Mouse (Mus musculus) kidney, embryonic 15.5 days (tissue): Measurements from ENCODE around the gene Sec14l1. TPM values are rescaled to one million over a fixed set of nuclear protein-coding genes. Genes with fewer than 3 reads are reported as not detected.

ENCODE experiments used
- ATAC-seq: fragments of 200-750 bp; cut with Nextera tagmentation; replicated peaks from 2 replicates; pipeline ENCODE4 v1.8.0; 2017; ENCODE audit warnings: moderate TSS enrichment; ENCODE audit not compliant: low FRiP score
- H3K27ac ChIP-seq: fragments of 300-500 bp; sonication (generic); 2 replicates; pipeline ENCODE4 v1.5.1; 2015; ENCODE audit warnings: mild to moderate bottlenecking, inconsistent platforms
- H3K27me3 ChIP-seq: fragments of 300-500 bp; sonication (generic); 2 replicates; pipeline ENCODE4 v1.6.1; 2015; ENCODE audit warnings: inconsistent platforms
- H3K36me3 ChIP-seq: fragments of 300-500 bp; sonication (generic); 2 replicates; pipeline ENCODE4 v1.6.1; 2015; ENCODE audit warnings: inconsistent platforms
- H3K4me1 ChIP-seq: fragments of 300-500 bp; sonication (generic); 2 replicates; pipeline ENCODE4 v1.6.1; 2015; ENCODE audit warnings: inconsistent platforms
- H3K4me2 ChIP-seq: fragments of 300-500 bp; sonication (generic); 2 replicates; pipeline ENCODE4 v1.6.1; 2015; ENCODE audit warnings: moderate library complexity, mild to moderate bottlenecking, inconsistent platforms
- H3K4me3 ChIP-seq: fragments of 300-500 bp; sonication (generic); replicated peaks from 2 replicates; pipeline ENCODE4 v1.5.1; 2015; ENCODE audit warnings: mild to moderate bottlenecking, inconsistent platforms
- H3K9ac ChIP-seq: fragments of 300-500 bp; sonication (generic); 2 replicates; pipeline ENCODE4 v1.6.1; 2015; ENCODE audit warnings: mild to moderate bottlenecking, inconsistent platforms
- H3K9me3 ChIP-seq: fragments of 300-500 bp; sonication (generic); replicated peaks from 2 replicates; pipeline ENCODE4 v1.6.1; 2016; ENCODE audit warnings: inconsistent platforms
- WGBS: fragments of 180-500 bp; shearing (Covaris S2); methylation state at CpG from one replicate; pipeline ENCODE4 v1.1.7; 2015; ENCODE audit warnings: mixed read lengths; 5-methylcytosine and 5-hydroxymethylcytosine counted together
- polyA plus RNA-seq: library from polyadenylated mRNA; unstranded; fragments of >200 nt; fragmentation: Nextera tagmentation; extraction: Ambion mirVana; gene quantifications from 2 replicates; pipeline ENCODE4 v1.2.1, GENCODE M21; 2015

Sec14l1 gene
- polyA plus RNA-seq, 1 experiment from 2014 or later, result 69.0 TPM

DNA sequence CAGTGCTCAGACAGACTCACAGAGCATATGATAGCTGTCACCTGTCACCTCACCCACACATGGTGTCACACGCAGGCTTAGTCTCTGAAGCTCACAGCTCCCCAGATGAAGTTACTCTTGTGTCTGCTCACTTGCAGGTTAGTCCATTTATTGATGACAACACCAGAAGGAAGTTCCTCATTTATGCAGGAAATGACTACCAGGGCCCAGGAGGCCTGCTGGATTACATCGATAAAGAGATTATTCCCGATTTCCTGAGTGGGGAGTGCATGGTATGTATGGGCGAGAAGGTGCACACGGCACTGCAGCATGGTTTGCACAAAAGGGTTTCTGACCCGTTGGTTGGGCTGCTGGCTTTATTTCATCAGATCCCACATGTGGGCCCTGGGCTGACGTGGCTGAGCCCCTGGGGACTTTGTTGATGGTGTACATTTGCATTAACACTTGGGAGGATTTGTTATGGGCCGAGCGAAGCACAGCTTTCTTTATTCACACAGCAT is 35.5 kb downstream of the Sec14l1 start:
- 74% methylated on average over 9 of the region's 9 CpGs for WGBS
- Histone ChIP-seq H3K9ac (no peak overlapping the region), H3K4me2 (no peak overlapping the region), H3K36me3 (peaks cover 94% of the 10 kb centered on the region), H3K4me3 (no peak overlapping the region), H3K27me3 (no peaks in the 10 kb centered on the region), H3K4me1 (peaks cover 22% of the 10 kb centered on the region), H3K9me3 (no peaks in the 10 kb centered on the region), H3K27ac (no peak overlapping the region)
- no peak for ATAC-seq

DNA sequence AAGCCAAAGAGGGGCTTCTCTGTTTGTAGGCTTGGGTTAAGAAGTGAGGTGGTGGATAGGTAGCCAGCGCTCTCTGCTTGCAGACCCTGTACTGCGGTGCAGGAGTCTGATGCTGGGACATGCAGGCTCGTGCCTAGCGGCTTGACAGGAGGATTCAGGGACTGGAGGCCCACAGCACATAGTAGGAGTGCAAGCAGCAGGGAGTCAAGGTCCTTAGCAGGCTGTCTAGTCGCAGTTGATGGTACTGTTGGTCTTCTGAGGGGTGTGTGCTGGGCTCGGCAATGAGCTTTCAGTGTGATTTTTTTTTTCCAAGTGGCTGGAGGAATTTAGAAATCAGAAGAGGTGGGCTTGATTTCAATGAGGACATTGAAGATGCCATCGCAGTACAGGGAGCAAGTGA is 36.5 kb downstream of the Sec14l1 start:
- H3K9ac ChIP-seq, result no peak overlapping the region
- H3K27me3 ChIP-seq, result no peaks in the 10 kb centered on the region
- no peaks in the 10 kb centered on the region for H3K9me3 ChIP-seq
- no peak overlapping the region for H3K4me3 ChIP-seq
- 92% methylated on average over 7 of the region's 7 CpGs for WGBS
- no peak for ATAC-seq
- H3K4me2 ChIP-seq, result no peak overlapping the region
- H3K27ac ChIP-seq, result no peak overlapping the region
- H3K36me3 ChIP-seq, result peaks cover 93% of the 10 kb centered on the region
- H3K4me1 ChIP-seq, result peaks cover 32% of the 10 kb centered on the region

DNA sequence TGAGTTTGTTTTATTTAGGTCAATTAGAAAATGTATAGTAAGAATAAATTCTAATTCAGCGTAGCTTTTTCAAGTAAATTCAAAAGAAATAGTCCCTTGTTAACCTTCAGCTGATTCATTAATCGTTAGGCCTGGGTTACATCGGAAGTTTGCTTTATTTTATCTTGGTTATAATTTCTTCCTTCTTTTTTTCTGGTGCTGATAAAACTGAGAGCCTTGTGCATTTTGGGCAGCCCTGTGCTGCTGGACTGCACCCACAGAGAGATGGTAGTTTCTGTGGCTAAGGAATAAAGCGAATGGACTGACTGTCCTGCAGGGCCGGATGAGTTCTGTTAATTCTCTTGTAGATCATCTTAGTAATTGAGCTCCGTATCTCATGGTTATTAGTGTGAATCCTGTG is 37.6 kb downstream of the Sec14l1 start:
- Histone ChIP-seq H3K27me3 (no peaks in the 10 kb centered on the region), H3K9ac (no peak overlapping the region), H3K36me3 (peaks cover 91% of the 10 kb centered on the region), H3K4me3 (no peak overlapping the region), H3K27ac (no peak overlapping the region), H3K9me3 (no peaks in the 10 kb centered on the region), H3K4me2 (no peak overlapping the region), H3K4me1 (peaks cover 36% of the 10 kb centered on the region)
- no peak for ATAC-seq
- WGBS, result 95% methylated on average over 6 of the region's 6 CpGs

DNA sequence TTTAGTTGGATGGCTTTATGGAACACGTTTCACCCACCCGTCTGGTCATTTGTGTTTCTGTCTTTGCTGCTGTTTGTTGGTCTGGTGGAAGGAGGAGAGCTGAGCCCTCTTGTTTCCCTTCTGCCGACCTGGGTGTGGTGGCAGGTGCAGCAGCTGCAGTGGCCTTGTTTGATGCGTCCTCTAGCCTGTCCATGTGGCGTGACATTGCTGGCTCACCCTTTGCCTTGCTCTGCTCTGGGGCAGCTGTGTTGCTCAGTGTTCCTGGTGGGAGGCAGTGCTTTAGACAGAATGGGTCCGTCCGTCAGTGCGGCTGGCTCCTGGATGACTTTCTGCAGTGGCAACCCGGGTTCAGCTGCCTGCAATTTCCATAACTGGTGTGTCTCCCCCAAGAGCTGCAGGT is 38.6 kb downstream of the Sec14l1 start:
- Histone ChIP-seq H3K9ac (no peak overlapping the region), H3K27ac (peak overlapping the region; percentile 73; the same call in 1 of the 2 replicates), H3K4me1 (peaks cover 39% of the 10 kb centered on the region), H3K36me3 (peaks cover 91% of the 10 kb centered on the region), H3K4me2 (no peak overlapping the region), H3K4me3 (no peak overlapping the region), H3K9me3 (no peaks in the 10 kb centered on the region), H3K27me3 (no peaks in the 10 kb centered on the region)
- 72% methylated on average over 9 of the region's 9 CpGs for WGBS
- no peak for ATAC-seq

DNA sequence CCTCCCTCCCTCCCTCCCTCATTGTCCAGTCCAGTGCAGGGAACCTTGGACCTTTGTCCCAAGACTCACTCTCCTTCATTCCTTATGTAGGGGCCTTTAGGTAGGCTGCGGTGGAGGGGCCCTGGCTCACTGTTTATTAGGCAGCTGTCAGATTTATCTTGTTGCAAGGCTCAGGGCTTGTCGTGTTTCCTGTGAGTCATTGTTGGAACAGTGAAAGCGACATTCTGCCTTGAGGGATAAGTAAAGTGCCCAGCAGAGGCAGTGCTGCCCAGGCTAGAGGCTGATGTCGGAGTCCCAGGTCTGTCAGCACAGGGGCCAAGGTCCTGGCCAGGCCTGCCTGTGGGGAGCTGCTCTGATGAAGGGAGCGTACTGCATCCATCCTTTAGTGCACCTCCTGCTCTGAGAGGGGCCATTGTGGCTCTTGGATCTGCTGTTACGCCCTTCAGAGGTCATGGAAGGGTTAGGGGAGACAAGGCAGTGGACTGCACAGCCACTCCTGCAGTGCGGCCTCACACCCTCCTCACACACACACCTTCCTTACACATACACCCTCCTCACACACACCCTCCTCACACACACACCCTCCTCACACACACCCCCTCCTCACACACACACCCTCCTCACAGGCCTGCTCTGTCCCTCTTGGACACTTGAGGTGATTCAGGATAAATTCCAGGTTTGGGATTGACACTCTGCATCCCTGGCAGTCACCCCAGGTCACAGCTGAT is 39.3 kb downstream of the Sec14l1 start:
- no peak overlapping the region for H3K9ac ChIP-seq
- peak; percentile 52; the same call in 1 of the 2 replicates for ATAC-seq
- peak overlapping the region; percentile 72 for H3K27ac ChIP-seq
- peaks cover 39% of the 10 kb centered on the region for H3K4me1 ChIP-seq
- no peak overlapping the region for H3K4me3 ChIP-seq
- no peaks in the 10 kb centered on the region for H3K9me3 ChIP-seq
- H3K36me3 ChIP-seq, result peaks cover 90% of the 10 kb centered on the region
- 48% methylated on average over 7 of the region's 7 CpGs for WGBS
- no peak overlapping the region for H3K4me2 ChIP-seq
- H3K27me3 ChIP-seq, result no peaks in the 10 kb centered on the region

DNA sequence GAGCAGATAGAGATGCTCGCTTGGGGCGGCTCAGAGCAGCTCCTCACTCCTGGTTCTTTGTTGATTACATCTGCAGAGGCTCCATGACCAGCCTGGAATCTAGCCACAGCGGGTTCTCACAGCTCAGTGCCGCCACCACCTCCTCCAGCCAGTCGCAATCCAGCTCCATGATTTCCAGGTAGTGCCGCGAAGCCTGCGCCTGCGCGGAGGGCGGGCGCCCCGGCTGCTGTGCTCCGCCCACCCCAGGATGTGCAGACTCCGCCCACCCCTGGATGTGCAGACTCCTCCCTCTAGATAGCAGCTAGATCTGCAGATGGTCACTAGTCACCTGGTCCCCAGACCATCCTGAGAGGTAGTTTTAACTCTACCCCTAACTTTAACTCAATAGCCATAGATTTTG is 41.8 kb downstream of the Sec14l1 start:
- peaks cover 74% of the 10 kb centered on the region for H3K36me3 ChIP-seq
- peak; percentile 46 for ATAC-seq
- no peaks in the 10 kb centered on the region for H3K27me3 ChIP-seq
- 18% methylated on average over 14 of the region's 15 CpGs for WGBS
- no peaks in the 10 kb centered on the region for H3K9me3 ChIP-seq
- peaks cover 43% of the 10 kb centered on the region for H3K4me1 ChIP-seq
- H3K4me3 ChIP-seq, result no peak overlapping the region
- H3K4me2 ChIP-seq, result no peak overlapping the region
- no peak overlapping the region for H3K9ac ChIP-seq
- H3K27ac ChIP-seq, result 0 out of 2 replicates have a peak overlapping the region, but pooled peaks have one; percentile 54

DNA sequence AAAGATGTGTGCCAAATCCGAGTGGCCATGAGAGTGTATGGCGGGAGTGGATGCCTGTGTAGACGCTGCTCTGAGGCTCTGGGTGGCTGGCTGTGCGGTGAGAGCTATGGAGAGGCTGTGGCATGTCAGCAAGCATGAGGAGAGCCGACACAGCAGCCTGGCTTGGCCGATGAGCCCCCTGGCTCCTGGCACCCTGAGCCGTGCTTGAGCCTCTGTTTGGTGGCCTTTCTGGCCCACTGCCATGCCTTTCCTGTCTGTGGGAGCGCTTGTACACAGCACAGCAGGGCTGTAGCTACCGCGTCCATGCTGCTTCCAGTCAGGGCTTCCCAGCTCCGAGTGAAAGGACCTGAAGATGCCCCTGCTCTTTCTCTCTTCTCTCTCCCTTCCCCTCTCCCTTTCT is 43.4 kb downstream of the Sec14l1 start:
- peaks cover 42% of the 10 kb centered on the region for H3K4me1 ChIP-seq
- WGBS, result 79% methylated on average over 11 of the region's 11 CpGs
- no peaks in the 10 kb centered on the region for H3K27me3 ChIP-seq
- H3K4me2 ChIP-seq, result no peak overlapping the region
- peaks cover 60% of the 10 kb centered on the region for H3K36me3 ChIP-seq
- ATAC-seq, result no peak
- H3K9me3 ChIP-seq, result no peaks in the 10 kb centered on the region
- H3K27ac ChIP-seq, result no peak overlapping the region
- H3K9ac ChIP-seq, result no peak overlapping the region
- no peak overlapping the region for H3K4me3 ChIP-seq

DNA sequence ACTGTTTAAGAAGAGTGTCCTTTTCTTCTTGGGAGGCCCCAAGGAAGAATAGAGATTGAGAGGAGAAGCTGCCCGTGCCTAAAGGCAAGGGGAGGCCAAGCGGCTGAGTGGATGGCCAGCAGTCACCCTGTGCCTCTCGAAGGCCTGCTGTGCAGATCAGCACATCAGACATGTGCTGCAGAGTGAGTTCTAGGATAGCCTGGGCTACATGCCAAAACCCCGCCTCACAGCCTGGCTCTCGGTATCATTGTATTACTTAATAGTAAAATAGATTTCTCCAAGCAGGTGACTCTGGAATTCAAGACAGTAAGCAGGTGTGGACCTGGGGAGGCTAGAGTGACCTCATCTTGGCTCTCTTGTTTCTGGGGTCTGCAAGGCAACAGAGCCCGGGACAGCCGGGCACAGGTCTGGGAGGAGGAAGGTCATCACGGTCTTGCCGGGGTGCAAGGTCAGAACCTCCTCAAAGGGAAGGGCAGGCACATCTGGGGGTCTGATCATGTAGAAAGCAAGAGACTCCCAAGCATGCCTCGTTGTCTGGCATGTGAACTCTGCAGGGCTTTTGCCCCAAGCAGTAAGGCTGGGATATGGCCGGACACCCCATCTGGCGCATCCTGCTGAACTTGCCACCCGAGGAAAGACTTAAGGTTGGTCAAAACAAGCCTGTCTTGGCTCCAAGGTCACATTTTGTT is 44.4 kb downstream of the Sec14l1 start:
- no peak overlapping the region for H3K27ac ChIP-seq
- WGBS, result 89% methylated on average over 13 of the region's 13 CpGs
- no peak overlapping the region for H3K9ac ChIP-seq
- no peak overlapping the region for H3K4me2 ChIP-seq
- H3K4me1 ChIP-seq, result peaks cover 35% of the 10 kb centered on the region
- H3K36me3 ChIP-seq, result peaks cover 53% of the 10 kb centered on the region
- H3K9me3 ChIP-seq, result no peaks in the 10 kb centered on the region
- no peak overlapping the region for H3K4me3 ChIP-seq
- ATAC-seq, result no peak
- H3K27me3 ChIP-seq, result no peaks in the 10 kb centered on the region

DNA sequence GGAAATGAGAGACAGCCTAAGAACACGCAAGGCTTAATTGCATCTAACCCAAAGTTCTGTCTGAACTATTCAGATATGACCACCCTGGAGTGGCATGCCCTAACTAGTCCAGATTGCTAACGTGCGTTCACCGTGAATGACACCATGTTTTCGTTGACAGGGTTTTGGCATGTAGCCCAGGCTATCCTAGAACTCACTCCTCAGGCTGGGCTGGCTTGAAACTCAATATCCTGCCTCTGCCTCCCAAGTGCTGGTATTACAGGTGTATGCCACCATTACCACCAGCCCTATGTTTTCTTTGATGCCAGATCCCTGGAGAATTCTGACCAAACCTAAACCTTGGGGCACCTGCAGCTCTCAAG is 45.0 kb downstream of the Sec14l1 start:
- ATAC-seq, result no peak
- no peaks in the 10 kb centered on the region for H3K9me3 ChIP-seq
- 83% methylated on average over 5 of the region's 5 CpGs for WGBS
- peaks cover 47% of the 10 kb centered on the region for H3K36me3 ChIP-seq
- no peak overlapping the region for H3K9ac ChIP-seq
- H3K27ac ChIP-seq, result no peak overlapping the region
- no peak overlapping the region for H3K4me3 ChIP-seq
- H3K27me3 ChIP-seq, result no peaks in the 10 kb centered on the region
- H3K4me2 ChIP-seq, result no peak overlapping the region
- peaks cover 30% of the 10 kb centered on the region for H3K4me1 ChIP-seq

DNA sequence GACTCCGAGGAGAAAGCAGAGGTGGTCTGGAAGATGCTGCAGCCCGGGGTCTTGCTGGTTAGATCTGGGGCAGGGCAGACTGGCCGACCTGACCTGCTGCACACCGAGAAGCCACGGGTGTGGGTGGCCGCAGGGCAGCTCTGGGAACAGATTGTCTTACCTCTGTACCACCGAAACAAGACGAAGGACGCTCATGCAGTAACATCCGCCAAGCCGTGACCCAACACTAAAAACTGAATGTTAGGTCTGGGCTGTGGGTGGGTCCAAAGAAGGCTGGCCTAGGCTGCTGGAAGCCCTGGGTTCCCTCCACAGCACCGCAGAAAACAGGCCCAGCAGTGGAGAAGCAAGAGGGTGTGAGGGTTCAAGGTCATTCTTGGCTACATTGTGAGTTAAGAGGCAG is 45.8 kb downstream of the Sec14l1 start:
- 74% methylated on average over 12 of the region's 12 CpGs for WGBS
- Histone ChIP-seq H3K27me3 (no peaks in the 10 kb centered on the region), H3K4me2 (no peak overlapping the region), H3K4me1 (peaks cover 21% of the 10 kb centered on the region), H3K9me3 (no peaks in the 10 kb centered on the region), H3K27ac (no peak overlapping the region), H3K9ac (no peak overlapping the region), H3K4me3 (no peak overlapping the region), H3K36me3 (peaks cover 39% of the 10 kb centered on the region)
- ATAC-seq, result no peak

DNA sequence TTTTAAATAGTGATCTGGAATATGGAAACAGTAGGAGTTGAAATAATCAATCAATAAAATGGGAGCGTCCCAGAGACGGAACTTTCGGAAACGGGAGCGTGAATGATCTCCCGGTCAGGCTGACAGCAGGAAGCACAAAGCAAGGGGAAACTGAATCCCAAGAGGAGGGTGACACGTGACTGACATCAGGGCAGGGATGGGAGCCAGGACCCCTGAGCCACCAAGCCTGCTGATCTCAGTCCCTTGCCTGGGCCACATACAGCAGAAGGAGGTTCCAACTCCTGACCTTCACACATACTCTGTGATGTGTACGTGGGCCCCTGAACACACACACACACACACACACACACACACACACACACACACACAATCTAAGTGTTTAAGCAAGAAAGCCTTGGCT is 46.6 kb downstream of the Sec14l1 start:
- no peaks in the 10 kb centered on the region for H3K27me3 ChIP-seq

DNA sequence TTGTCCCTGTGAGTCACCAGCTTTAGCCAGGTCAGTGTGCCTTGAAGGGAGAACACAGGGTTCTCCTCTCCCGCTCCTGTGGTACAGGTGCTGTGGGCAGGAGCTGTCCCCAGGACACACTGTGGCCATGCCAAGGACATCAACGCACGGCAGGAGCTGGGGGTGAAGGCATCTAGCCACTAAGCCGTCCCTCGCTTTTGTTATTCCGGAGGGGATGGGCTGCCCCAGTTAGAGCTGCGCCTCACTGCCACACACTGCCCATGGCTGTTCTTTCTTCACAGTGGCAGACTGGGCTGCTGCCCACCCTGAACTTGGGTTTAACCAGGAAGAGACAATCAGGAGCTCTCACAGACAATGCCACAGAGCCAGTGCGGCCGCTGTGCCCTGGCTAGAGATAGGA is 48.1 kb downstream of the Sec14l1 start:
- Histone ChIP-seq H3K9me3 (no peaks in the 10 kb centered on the region), H3K27me3 (no peaks in the 10 kb centered on the region), H3K36me3 (peaks cover 18% of the 10 kb centered on the region), H3K9ac (no peak overlapping the region), H3K27ac (no peak overlapping the region), H3K4me3 (no peak overlapping the region), H3K4me1 (peaks cover 8% of the 10 kb centered on the region; the same call in 1 of the 2 replicates), H3K4me2 (no peak overlapping the region)
- WGBS, result 81% methylated on average over 9 of the region's 9 CpGs
- no peak for ATAC-seq

More for the DNA sequence above, 46.6 kb downstream of the Sec14l1 start:
- WGBS, result 43% methylated on average over 8 of the region's 8 CpGs
- Histone ChIP-seq H3K27ac (no peak overlapping the region), H3K9me3 (no peaks in the 10 kb centered on the region), H3K4me2 (no peak overlapping the region), H3K9ac (no peak overlapping the region), H3K4me1 (peaks cover 14% of the 10 kb centered on the region; the same call in 1 of the 2 replicates), H3K36me3 (peaks cover 32% of the 10 kb centered on the region), H3K4me3 (no peak overlapping the region)
- no peak for ATAC-seq
